Mouse (Mus musculus) MEL (cell line): Measurements from ENCODE around the gene Mdga1.

ENCODE experiments used
- CTCF ChIP-seq, 3 experiments: IDR thresholded peaks in 2 of 3; conservative IDR thresholded peaks in 1 of 3; 2 replicates each; pipeline ENCODE4 v1.5.1; 2011 to 2012; ENCODE audit warnings: low read length in 3 of 3, low read depth in 2 of 3, mild to moderate bottlenecking in 2 of 3, improper control_type of control experiment in 1 of 3, inconsistent platforms in 1 of 3, mixed read lengths in 1 of 3, moderate library complexity in 1 of 3; ENCODE audit not compliant: control insufficient read depth in 1 of 3, insufficient read depth in 1 of 3, poor library complexity in 1 of 3, severe bottlenecking in 1 of 3
- GATA1 ChIP-seq: IDR thresholded peaks from 2 replicates; pipeline ENCODE4 v1.6.1; 2011; ENCODE audit warnings: low read depth, low read length, improper control_type of control experiment
- MAX ChIP-seq: IDR thresholded peaks from 2 replicates; pipeline ENCODE4 v1.6.1; 2011; ENCODE audit warnings: low read length, improper control_type of control experiment
- POLR2A ChIP-seq, 2 experiments: IDR thresholded peaks; 2 replicates each; pipeline ENCODE4 v1.6.1; 2011 to 2012; ENCODE audit warnings: low read length in 2 of 2, mild to moderate bottlenecking in 2 of 2, control low read depth in 1 of 2, improper control_type of control experiment in 1 of 2, low read depth in 1 of 2, moderate library complexity in 1 of 2; ENCODE audit not compliant: control insufficient read depth in 1 of 2, insufficient read depth in 1 of 2, poor library complexity in 1 of 2
- ZNF384 ChIP-seq: IDR thresholded peaks from 2 replicates; pipeline ENCODE4 v1.6.1; 2012; ENCODE audit warnings: low read depth, mild to moderate bottlenecking, inconsistent platforms, low read length, improper control_type of control experiment

DNA sequence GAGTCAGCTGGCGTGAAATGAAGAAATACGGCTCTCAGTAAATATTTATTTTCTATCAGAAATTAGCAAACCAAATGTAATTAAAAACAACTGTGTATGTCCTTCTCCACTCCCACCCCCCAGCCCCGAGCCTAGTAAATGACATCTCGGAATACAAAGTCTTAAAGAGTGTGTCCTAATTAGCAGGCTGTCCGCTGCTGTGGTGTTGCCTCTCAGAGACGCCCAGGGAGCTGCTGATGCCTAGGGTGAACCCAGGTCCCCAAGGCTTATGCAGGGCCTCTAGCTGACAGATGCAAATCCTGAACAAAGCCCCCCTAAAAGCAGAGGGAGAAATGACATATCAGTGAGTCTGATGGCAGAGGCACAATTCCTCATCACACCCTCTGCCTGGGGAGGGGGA lies 155.1 kb downstream of the Mdga1 start:
- TF ChIP-seq CTCF (IDR thresholded peaks at IDR 0.05 in 2 of 3, conservative IDR thresholded peaks at IDR 0.05 in 1 of 3; ENCODE audit: control insufficient read depth in 1 of 3, insufficient read depth in 1 of 3, low read depth in 2 of 3, low read length in 3 of 3, poor library complexity in 1 of 3, severe bottlenecking in 1 of 3) (no peak), POLR2A (IDR thresholded peaks at IDR 0.05; ENCODE audit: control insufficient read depth in 1 of 2, insufficient read depth in 1 of 2, low read depth in 1 of 2, low read length in 2 of 2, poor library complexity in 1 of 2) (no peak), ZNF384 (no peak), MAX (no peak), GATA1 (no peak)
